Mouse (Mus musculus) lung, embryonic 16.5 days (tissue): ENCODE measurements at regions not wholly inside any gene's neighbourhood (a gene's known extent, or its start where the extent isn't known, plus 50 kb on each side); places are given as distances from the start of the nearest gene placed in this dataset.

Experiments used
- ATAC-seq: fragments of 200-750 bp; cut with Nextera tagmentation; 2 replicates; pipeline ENCODE4 v1.8.0; 2017; ENCODE audit warnings: low read depth, mild to moderate bottlenecking, moderate library complexity
- H3K27ac ChIP-seq: fragments of 300-500 bp; sonication (generic); 2 replicates; pipeline ENCODE4 v1.5.1; 2014; ENCODE audit warnings: mild to moderate bottlenecking, control low read depth, low read length
- H3K27me3 ChIP-seq: fragments of 300-500 bp; sonication (generic); 2 replicates; pipeline ENCODE4 v1.6.1; 2014; ENCODE audit warnings: low read depth, low read length, mixed read lengths; ENCODE audit not compliant: control insufficient read depth, insufficient read depth
- H3K36me3 ChIP-seq: fragments of 300-500 bp; sonication (generic); 2 replicates; pipeline ENCODE4 v1.6.1; 2014; ENCODE audit warnings: low read length; ENCODE audit not compliant: control insufficient read depth, insufficient read depth
- H3K4me1 ChIP-seq: fragments of 300-500 bp; sonication (generic); replicated peaks from 2 replicates; pipeline ENCODE4 v1.6.1; 2014; ENCODE audit warnings: low read length, mixed read lengths; ENCODE audit not compliant: control insufficient read depth, insufficient read depth
- H3K4me2 ChIP-seq: fragments of 300-500 bp; sonication (generic); 2 replicates; pipeline ENCODE4 v1.6.1; 2014; ENCODE audit warnings: low read depth, low read length, control low read depth
- H3K4me3 ChIP-seq: fragments of 300-500 bp; sonication (generic); 2 replicates; pipeline ENCODE4 v1.5.1; 2014; ENCODE audit warnings: mild to moderate bottlenecking, low read length, control low read depth
- H3K9ac ChIP-seq: fragments of 300-500 bp; sonication (generic); 2 replicates; pipeline ENCODE4 v1.6.1; 2014; ENCODE audit warnings: low read length, control low read depth
- H3K9me3 ChIP-seq: fragments of 300-500 bp; sonication (generic); 2 replicates; pipeline ENCODE4 v1.6.1; 2016; ENCODE audit warnings: low read length; ENCODE audit not compliant: control insufficient read depth
- WGBS: fragments of 180-500 bp; shearing (Covaris S2); extraction: QIAGEN DNeasy Blood & Tissue Kit; methylation state at CpG from one replicate; pipeline ENCODE4 v1.1.7; 2014; 5-methylcytosine and 5-hydroxymethylcytosine counted together

DNA sequence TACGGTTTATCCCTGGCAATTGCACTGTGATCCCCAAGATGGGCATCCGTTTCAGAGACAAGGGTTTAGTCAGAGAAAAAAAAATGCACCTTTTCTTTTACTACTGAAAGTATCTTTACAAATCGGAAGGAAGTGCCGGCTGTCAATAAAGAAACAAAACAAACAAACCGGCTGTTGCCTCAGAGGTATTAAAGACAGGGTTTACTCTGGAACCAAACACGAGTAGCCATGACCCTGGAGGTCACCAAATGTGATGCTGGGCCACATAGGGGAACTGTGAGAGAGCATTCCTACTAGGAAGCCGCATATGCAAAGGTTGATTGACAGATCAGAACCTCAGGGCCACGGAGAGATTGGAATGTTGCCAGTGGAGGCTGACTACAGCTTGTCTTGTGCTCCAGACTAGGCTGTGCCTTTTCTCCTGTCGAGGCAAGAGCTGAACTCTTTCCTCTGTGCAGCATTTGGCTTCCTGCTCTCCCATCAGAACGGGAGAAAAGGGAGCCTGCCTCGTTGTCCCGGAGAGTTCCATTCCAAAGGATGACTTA is 643.8 kb upstream of the Tmem132c start:
- no peak overlapping the region for H3K27ac ChIP-seq
- H3K4me3 ChIP-seq, result no peak overlapping the region
- H3K4me2 ChIP-seq, result no peak overlapping the region
- no peaks in the 10 kb centered on the region for H3K27me3 ChIP-seq
- H3K9ac ChIP-seq, result no peak overlapping the region
- 60% methylated on average over 12 of the region's 12 CpGs for WGBS
- H3K4me1 ChIP-seq, result no peaks in the 10 kb centered on the region
- H3K9me3 ChIP-seq, result peaks cover 7% of the 10 kb centered on the region; the same call in 1 of the 2 replicates
- no peak for ATAC-seq
- H3K36me3 ChIP-seq, result no peaks in the 10 kb centered on the region

DNA sequence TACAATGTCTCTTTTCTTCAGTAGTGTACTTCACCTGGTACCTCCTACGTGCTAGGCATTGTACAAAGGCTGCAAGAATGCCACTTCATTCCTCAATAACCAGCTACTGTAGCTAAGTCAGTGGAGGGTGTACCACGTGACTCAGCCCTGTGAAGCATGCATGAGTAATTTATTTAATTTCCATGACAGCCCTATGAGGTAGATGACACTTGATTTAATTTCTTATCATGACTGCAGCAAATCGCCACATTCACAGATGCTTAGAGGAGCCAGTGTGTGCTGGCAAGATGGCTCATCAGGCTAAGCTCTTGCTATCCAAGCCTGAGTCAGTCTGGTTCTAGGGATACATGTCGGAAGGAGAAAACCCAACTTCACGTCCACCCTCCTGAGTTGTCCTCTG is 642.0 kb upstream of the Tmem132c start:
- Histone ChIP-seq H3K27ac (no peak overlapping the region), H3K4me1 (no peaks in the 10 kb centered on the region), H3K27me3 (no peaks in the 10 kb centered on the region), H3K4me2 (no peak overlapping the region), H3K36me3 (no peaks in the 10 kb centered on the region), H3K9me3 (peaks cover 7% of the 10 kb centered on the region; the same call in 1 of the 2 replicates), H3K4me3 (no peak overlapping the region), H3K9ac (no peak overlapping the region)
- no peak for ATAC-seq
- 76% methylated on average over 5 of the region's 5 CpGs for WGBS

DNA sequence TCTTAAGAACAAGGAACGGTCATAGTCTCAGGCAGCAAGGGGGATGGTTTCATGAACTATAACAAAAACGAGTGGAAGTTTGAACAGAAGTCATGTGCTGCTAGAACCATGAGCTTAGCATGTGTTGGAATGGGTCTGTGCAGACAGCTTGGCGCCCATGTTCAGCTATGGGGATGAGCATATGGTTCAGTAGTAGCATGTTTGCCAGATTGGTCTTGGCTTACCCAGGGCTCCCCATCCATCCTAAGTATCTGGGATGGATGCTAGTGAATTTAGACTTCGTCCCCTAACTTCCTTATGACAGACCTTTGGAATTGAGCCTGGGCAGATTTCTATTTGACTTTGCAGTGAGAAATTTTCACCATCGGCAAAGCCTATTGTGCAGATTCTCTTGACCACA is 634.9 kb upstream of the Tmem132c start:
- no peak overlapping the region for H3K4me3 ChIP-seq
- ATAC-seq, result no peak
- WGBS, result 69% methylated on average over 5 of the region's 5 CpGs
- H3K4me2 ChIP-seq, result no peak overlapping the region
- no peaks in the 10 kb centered on the region for H3K36me3 ChIP-seq
- H3K4me1 ChIP-seq, result no peaks in the 10 kb centered on the region
- 0 out of 2 replicates have a peak, but pooled peaks cover 6% of the 10 kb centered on the region for H3K9me3 ChIP-seq
- no peaks in the 10 kb centered on the region for H3K27me3 ChIP-seq
- no peak overlapping the region for H3K27ac ChIP-seq
- no peak overlapping the region for H3K9ac ChIP-seq

DNA sequence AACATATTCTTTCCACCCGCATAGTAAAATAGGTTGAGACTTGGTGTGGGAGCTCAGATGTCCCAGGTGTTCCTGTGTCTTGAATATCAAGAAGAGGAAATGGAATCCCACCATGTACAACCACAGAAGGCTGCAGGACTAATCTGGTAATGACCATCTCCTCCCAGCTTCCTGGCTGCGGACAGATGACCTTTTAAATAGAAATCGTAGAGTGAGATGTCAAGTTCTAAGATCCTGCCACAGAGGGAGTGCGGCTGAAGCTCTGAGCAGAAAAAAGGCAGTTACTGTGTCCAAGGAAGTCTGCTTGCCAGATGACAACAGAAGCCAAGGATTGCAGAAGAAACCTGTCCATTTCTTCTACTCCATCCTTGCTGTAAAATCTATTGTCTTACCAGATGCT is 629.0 kb upstream of the Tmem132c start:
- Histone ChIP-seq H3K4me3 (no peak overlapping the region), H3K4me1 (no peaks in the 10 kb centered on the region), H3K9me3 (0 out of 2 replicates have a peak, but pooled peaks cover 6% of the 10 kb centered on the region), H3K9ac (no peak overlapping the region), H3K27ac (no peak overlapping the region), H3K4me2 (no peak overlapping the region), H3K27me3 (no peaks in the 10 kb centered on the region), H3K36me3 (no peaks in the 10 kb centered on the region)
- no peak for ATAC-seq
- 93% methylated on average over 4 of the region's 4 CpGs for WGBS

DNA sequence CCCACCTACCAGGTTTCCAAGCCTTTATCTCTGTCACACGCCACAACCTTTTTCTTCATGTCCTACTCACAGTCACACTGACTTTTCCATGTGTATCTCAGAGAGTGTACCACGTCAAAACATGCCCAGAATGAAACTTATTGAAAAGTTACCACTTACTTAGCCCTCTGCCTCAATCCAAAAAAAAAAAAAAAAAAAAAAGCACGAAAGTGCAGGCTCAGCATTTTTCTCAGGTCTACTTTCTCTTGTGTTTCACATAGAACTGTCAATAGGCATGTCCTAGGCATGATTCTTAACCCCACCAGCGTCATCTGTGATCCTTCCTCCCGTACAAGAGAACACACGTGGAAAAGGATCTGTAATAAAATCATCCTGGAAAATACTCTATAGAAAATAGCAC is 619.1 kb upstream of the Tmem132c start:
- no peak overlapping the region for H3K4me3 ChIP-seq
- H3K9ac ChIP-seq, result no peak overlapping the region
- no peak overlapping the region for H3K4me2 ChIP-seq
- no peaks in the 10 kb centered on the region for H3K27me3 ChIP-seq
- no peaks in the 10 kb centered on the region for H3K9me3 ChIP-seq
- no peaks in the 10 kb centered on the region for H3K4me1 ChIP-seq
- no peak for ATAC-seq
- H3K27ac ChIP-seq, result no peak overlapping the region
- 70% methylated on average over 6 of the region's 6 CpGs for WGBS
- no peaks in the 10 kb centered on the region for H3K36me3 ChIP-seq

DNA sequence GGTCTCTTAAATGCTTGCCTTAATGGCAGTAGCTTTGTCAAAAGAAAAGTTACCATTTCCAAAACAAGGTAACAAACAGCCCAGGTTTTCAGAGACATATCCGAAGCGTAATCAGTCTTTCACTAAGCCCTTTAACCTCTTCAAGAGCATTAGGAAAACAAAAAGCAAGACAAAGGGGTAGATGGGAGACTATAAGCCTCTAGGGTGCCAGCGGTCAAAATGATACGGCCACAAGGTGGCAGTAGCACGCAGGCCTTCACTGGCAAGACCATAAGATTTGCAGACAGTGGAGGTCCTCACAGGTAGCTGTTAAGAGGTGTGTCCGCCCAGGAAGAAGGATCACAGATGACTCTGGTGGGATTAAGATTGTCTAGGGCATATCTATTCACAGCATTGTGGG is 618.4 kb upstream of the Tmem132c start:
- WGBS, result 8% methylated on average over 6 of the region's 6 CpGs
- no peak overlapping the region for H3K27ac ChIP-seq

DNA sequence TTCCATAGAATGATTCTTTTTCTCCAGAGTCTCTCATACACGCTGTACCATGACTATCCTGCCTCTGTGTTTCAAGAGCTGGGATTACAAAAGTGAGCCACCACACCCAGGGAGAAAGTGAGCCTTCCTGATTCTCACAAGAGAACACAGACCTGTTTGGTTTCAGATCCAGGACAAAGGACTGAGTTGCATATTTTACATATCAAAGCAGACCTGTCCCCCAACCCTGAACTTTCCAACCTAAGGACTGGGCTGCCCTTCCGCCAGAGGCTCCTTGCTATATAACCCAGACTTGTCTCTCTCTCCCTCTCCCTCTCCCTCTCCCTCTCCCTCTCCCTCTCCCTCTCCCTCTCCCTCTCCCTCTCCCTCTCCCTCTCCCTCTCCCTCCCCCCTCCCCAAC is 611.8 kb upstream of the Tmem132c start:
- H3K27me3 ChIP-seq, result no peaks in the 10 kb centered on the region
- WGBS, result 35% methylated on average over 2 of the region's 2 CpGs
- H3K9me3 ChIP-seq, result no peaks in the 10 kb centered on the region
- ATAC-seq, result no peak
- H3K9ac ChIP-seq, result no peak overlapping the region
- no peak overlapping the region for H3K4me3 ChIP-seq
- H3K36me3 ChIP-seq, result no peaks in the 10 kb centered on the region
- H3K4me2 ChIP-seq, result no peak overlapping the region
- no peaks in the 10 kb centered on the region for H3K4me1 ChIP-seq
- no peak overlapping the region for H3K27ac ChIP-seq

More for the DNA sequence above, 618.4 kb upstream of the Tmem132c start:
- Histone ChIP-seq H3K27me3 (no peaks in the 10 kb centered on the region), H3K36me3 (no peaks in the 10 kb centered on the region), H3K9ac (no peak overlapping the region), H3K9me3 (no peaks in the 10 kb centered on the region), H3K4me2 (no peak overlapping the region), H3K4me3 (no peak overlapping the region), H3K4me1 (no peaks in the 10 kb centered on the region)
- ATAC-seq, result no peak

DNA sequence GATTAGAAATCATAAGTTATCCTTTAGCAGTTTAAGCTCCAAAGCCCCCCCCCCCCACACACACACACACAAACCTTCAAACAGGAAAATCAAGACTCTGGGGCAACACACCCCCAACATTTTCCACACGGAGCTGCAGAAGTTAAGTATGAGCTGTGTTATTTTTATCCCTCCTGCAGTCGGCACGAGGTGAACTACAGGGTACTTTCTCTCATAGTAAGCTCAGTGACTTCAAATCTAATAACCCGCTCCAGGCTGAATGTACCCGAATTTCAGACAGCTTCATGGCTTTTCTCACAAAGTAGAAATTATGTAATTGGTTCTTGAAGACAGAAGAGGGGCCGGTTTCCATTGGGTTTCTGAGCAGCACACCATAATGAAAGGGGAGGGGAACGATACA is 591.2 kb upstream of the Tmem132c start:
- no peaks in the 10 kb centered on the region for H3K9me3 ChIP-seq
- H3K36me3 ChIP-seq, result no peaks in the 10 kb centered on the region
- no peak overlapping the region for H3K27ac ChIP-seq
- H3K4me3 ChIP-seq, result no peak overlapping the region
- no peaks in the 10 kb centered on the region for H3K27me3 ChIP-seq
- H3K9ac ChIP-seq, result no peak overlapping the region
- no peak overlapping the region for H3K4me2 ChIP-seq
- no peaks in the 10 kb centered on the region for H3K4me1 ChIP-seq
- WGBS, result 69% methylated on average over 7 of the region's 7 CpGs
- ATAC-seq, result no peak

DNA sequence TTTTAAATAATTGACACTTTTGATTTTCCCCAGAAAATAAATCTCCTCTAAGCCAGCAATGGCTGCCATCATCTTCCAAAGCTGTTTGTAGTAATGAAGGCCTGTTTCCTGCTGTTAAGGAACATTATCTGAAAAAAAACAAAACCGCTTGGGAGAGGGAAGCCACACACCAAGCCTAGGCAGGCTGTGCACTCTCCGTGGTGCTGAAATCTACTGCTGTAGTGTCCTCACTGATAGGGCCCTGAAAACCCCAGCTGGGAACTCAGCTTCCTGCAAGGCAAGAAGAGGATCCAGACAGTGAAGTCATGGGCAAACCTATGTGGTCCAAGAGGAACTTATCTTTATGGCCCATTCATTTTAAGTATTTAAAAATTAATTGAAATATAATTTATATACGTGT is 590.2 kb upstream of the Tmem132c start:
- Histone ChIP-seq H3K4me3 (no peak overlapping the region), H3K36me3 (no peaks in the 10 kb centered on the region), H3K4me2 (no peak overlapping the region), H3K9me3 (no peaks in the 10 kb centered on the region), H3K4me1 (no peaks in the 10 kb centered on the region), H3K27me3 (no peaks in the 10 kb centered on the region), H3K27ac (no peak overlapping the region), H3K9ac (no peak overlapping the region)
- WGBS, result 15% methylated on average over 3 of the region's 3 CpGs
- ATAC-seq, result no peak; the same call in 1 of the 2 replicates

DNA sequence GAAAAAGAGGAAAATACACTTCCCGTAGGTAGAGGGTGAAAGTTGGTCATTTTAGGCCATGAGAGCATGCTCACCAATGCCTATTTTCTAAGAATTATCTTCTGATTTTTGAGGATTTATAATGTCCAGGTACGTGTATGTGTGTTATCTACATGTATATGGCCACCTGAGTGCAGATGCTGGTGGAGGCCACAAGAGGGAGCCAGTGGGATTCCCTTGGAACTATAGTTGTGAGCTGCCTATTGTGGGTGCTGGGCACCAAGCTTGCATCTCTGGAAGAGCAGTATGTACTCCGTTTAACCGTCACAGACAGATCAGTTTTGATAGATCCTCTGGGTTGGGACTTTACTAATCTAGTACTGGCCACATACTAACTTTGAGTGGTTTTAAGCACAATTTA is 579.0 kb upstream of the Tmem132c start:
- 76% methylated on average over 4 of the region's 4 CpGs for WGBS
- H3K4me2 ChIP-seq, result no peak overlapping the region
- H3K27ac ChIP-seq, result no peak overlapping the region
- H3K9me3 ChIP-seq, result no peaks in the 10 kb centered on the region; the same call in 1 of the 2 replicates
- no peak for ATAC-seq
- H3K9ac ChIP-seq, result no peak overlapping the region
- H3K27me3 ChIP-seq, result no peaks in the 10 kb centered on the region
- no peaks in the 10 kb centered on the region for H3K4me1 ChIP-seq
- no peaks in the 10 kb centered on the region for H3K36me3 ChIP-seq
- H3K4me3 ChIP-seq, result no peak overlapping the region
